Mouse (Mus musculus): ENCODE data around the gene Rap1gap2. TPM values are rescaled to one million over a fixed set of nuclear protein-coding genes. Genes with fewer than 3 reads are reported as not detected.

Rap1gap2 gene
- total and polyA plus RNA-seq, 3 experiments, result 55.4 to 79.8 (median 76.6) TPM

DNA sequence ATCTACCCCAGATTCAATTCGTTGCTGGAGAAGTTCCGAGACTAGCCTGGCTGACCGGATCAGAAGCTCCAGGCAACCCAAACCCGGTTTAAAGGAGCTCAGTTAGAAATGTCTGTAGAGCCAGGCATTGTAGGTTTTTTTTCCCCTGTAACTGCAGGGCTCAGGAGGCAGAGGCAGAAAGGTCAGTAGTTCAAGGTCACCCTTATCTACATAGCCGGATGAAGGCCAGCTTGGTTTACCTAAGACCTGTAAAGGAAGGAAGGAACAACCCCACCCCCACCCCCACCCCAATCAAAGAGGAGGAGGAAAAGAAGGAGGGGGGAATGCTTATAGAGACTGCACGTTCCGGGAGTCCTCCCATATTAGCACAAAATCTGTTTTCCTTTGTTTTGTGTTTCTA, 722 bp upstream of the Rap1gap2 start:
- dilution Hi-C loops (cut with MboI; ENCODE audit: extremely low pct_ligation_motif_present, extremely low pct_unique_long_range_greater_than_20kb, low sequenced_read_pairs), result no loop called here
- no peak overlapping the region for H3K4me3 ChIP-seq (replicated peaks in 1 of 3; ENCODE audit: low read depth in 2 of 3, low read length in 2 of 3, poor library complexity in 1 of 3)
- no peak for DNase-seq (ENCODE audit: extremely low read depth)
- peaks cover 84% of the 10 kb centered on the region for H3K27me3 ChIP-seq (replicated peaks)
- no peak overlapping the region for H3K27ac ChIP-seq (ENCODE audit: insufficient read depth, low read depth)
- in situ Hi-C loops (cut with MboI; ENCODE audit: low pct_ligation_motif_present, low pct_unique_long_range_greater_than_20kb, low sequenced_read_pairs), result no loop called here
- no peaks in the 10 kb centered on the region for H3K4me1 ChIP-seq (ENCODE audit: control insufficient read depth in 1 of 2, insufficient read depth in 2 of 2)
- TF ChIP-seq MAFK (IDR thresholded peaks at IDR 0.05; ENCODE audit: insufficient replicate concordance, low read length) (no peak), ZNF384 (IDR thresholded peaks at IDR 0.05; ENCODE audit: low read depth, low read length) (no peak), ETS1 (conservative IDR thresholded peaks at IDR 0.05; ENCODE audit: low read depth, low read length) (no peak), UBTF (IDR thresholded peaks at IDR 0.05; ENCODE audit: low read depth, low read length) (no peak), USF1 (IDR thresholded peaks at IDR 0.05; ENCODE audit: low read depth, low read length) (no peak), RCOR1 (conservative IDR thresholded peaks at IDR 0.05; ENCODE audit: low read depth, low read length) (no peak), RAD21 (IDR thresholded peaks at IDR 0.05; ENCODE audit: low read depth, low read length) (no peak), MAX (IDR thresholded peaks at IDR 0.05; ENCODE audit: low read length) (no peak), CTCF (conservative IDR thresholded peaks at IDR 0.05 in 1 of 2, IDR thresholded peaks at IDR 0.05 in 1 of 2; ENCODE audit: low read depth in 2 of 2, low read length in 2 of 2) (no peak), SIN3A (IDR thresholded peaks at IDR 0.05; ENCODE audit: low read length) (no peak), CHD2 (IDR thresholded peaks at IDR 0.05; ENCODE audit: low read length) (no peak), USF2 (conservative IDR thresholded peaks at IDR 0.05; ENCODE audit: low read depth, low read length) (no peak), MXI1 (IDR thresholded peaks at IDR 0.05; ENCODE audit: low read depth, low read length) (no peak), TCF12 (IDR thresholded peaks at IDR 0.05; ENCODE audit: low read depth, low read length) (no peak), PAX5 (IDR thresholded peaks at IDR 0.05; ENCODE audit: low read length) (no peak), ZMIZ1 (IDR thresholded peaks at IDR 0.05; ENCODE audit: low read depth, low read length) (no peak), POLR2A (IDR thresholded peaks at IDR 0.05; ENCODE audit: low read depth, low read length) (no peak)
- H3K36me3 ChIP-seq (replicated peaks in 1 of 2; ENCODE audit: control insufficient read depth in 1 of 2, insufficient read depth in 1 of 2, low read length in 1 of 2), result no peaks in the 10 kb centered on the region
- no peak overlapping the region for H3K9ac ChIP-seq (ENCODE audit: insufficient read depth, low read depth)
- no peaks in the 10 kb centered on the region for H3K79me2 ChIP-seq (replicated peaks; ENCODE audit: control insufficient read depth, extremely low read depth, insufficient read depth, poor library complexity, severe bottlenecking)
- H3K9me3 ChIP-seq (replicated peaks; ENCODE audit: low read length), result peaks cover 5% of the 10 kb centered on the region
- no peak overlapping the region for H3K4me2 ChIP-seq (ENCODE audit: insufficient read depth, low read depth, poor library complexity, severe bottlenecking)

DNA sequence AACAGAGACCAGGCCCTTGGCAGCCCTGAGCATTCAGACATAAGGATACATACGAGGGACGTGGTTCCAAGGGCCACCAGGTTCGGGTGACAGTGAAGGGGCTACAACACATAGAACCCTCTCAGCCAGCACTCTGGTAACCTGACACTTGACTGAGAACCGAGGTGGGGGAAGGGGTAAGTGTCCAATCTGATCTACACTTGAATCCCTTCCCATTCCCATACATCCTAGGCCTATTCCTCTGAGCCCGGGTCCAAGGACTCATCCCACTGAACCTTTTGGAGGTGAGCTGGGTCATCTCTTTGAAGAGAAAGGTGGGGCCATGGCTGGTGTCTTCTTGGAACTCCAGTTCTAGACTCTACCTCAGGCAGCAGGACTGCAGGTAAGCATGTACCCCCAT, 647 bp downstream of the Rap1gap2 start:
- H3K27ac ChIP-seq (ENCODE audit: insufficient read depth, low read depth), result no peak overlapping the region
- no peak for DNase-seq (ENCODE audit: extremely low read depth)
- H3K9ac ChIP-seq (ENCODE audit: insufficient read depth, low read depth), result no peak overlapping the region
- H3K4me3 ChIP-seq (replicated peaks in 1 of 3; ENCODE audit: low read depth in 2 of 3, low read length in 2 of 3, poor library complexity in 1 of 3), result no peak overlapping the region
- no peaks in the 10 kb centered on the region for H3K36me3 ChIP-seq (replicated peaks in 1 of 2; ENCODE audit: control insufficient read depth in 1 of 2, insufficient read depth in 1 of 2, low read length in 1 of 2)
- H3K27me3 ChIP-seq (replicated peaks), result peaks cover 80% of the 10 kb centered on the region
- peaks cover 5% of the 10 kb centered on the region for H3K9me3 ChIP-seq (replicated peaks; ENCODE audit: low read length)
- H3K4me1 ChIP-seq (ENCODE audit: control insufficient read depth in 1 of 2, insufficient read depth in 2 of 2), result no peaks in the 10 kb centered on the region
- dilution Hi-C loops (cut with MboI; ENCODE audit: extremely low pct_ligation_motif_present, extremely low pct_unique_long_range_greater_than_20kb, low sequenced_read_pairs), result no loop called here
- H3K79me2 ChIP-seq (replicated peaks; ENCODE audit: control insufficient read depth, extremely low read depth, insufficient read depth, poor library complexity, severe bottlenecking), result no peaks in the 10 kb centered on the region
- TF ChIP-seq ELF1 (IDR thresholded peaks at IDR 0.05; ENCODE audit: low read depth, low read length) (no peak), HCFC1 (IDR thresholded peaks at IDR 0.05; ENCODE audit: low read depth, low read length) (no peak), MAZ (IDR thresholded peaks at IDR 0.05; ENCODE audit: low read depth, low read length) (no peak), SMC3 (IDR thresholded peaks at IDR 0.05; ENCODE audit: low read depth, low read length) (no peak)
- no peak overlapping the region for H3K4me2 ChIP-seq (ENCODE audit: insufficient read depth, low read depth, poor library complexity, severe bottlenecking)
- in situ Hi-C loops (cut with MboI; ENCODE audit: low pct_ligation_motif_present, low pct_unique_long_range_greater_than_20kb, low sequenced_read_pairs), result no loop called here
